Mouse (Mus musculus): ENCODE results near the gene Pxn. TPM values are rescaled to one million over a fixed set of nuclear protein-coding genes. Genes with fewer than 3 reads are reported as not detected.

Pxn gene
- total and polyA plus RNA-seq, 2 experiments from 2014 or later, result 19.9 to 66.6 TPM

DNA sequence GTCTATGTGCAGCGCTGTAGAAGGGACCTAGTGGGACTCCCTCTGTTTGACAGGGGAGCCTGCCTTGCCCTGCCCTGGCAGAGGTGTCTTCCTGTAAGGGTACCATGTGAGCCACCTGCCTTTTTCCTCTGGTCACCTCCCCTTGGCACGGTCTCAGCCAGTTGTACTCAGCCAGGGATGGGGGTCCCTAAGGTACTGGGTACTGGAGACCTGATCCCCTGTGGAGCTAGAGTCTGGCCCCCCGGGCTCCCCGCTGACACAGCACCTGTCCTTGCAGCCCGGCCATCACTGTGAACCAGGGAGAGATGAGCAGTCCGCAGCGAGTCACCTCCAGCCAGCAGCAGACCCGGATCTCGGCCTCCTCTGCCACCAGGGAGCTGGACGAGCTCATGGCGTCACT, 40.1 kb downstream of the Pxn start:
- H3K36me3 ChIP-seq (replicated peaks; ENCODE audit: control insufficient read depth, insufficient read depth, low read length), result peaks cover 63% of the 10 kb centered on the region
- H3K9me3 ChIP-seq (replicated peaks; ENCODE audit: control insufficient read depth, low read length), result no peaks in the 10 kb centered on the region
- DNase-seq (ENCODE audit: low spot score), result no peak
- peaks cover 21% of the 10 kb centered on the region for H3K4me1 ChIP-seq (ENCODE audit: control insufficient read depth, insufficient read depth)
- WGBS, result 74% methylated on average over 11 of the region's 11 CpGs
- TF ChIP-seq CTCF (IDR thresholded peaks at IDR 0.05; ENCODE audit: low read depth) (no peak), EP300 (IDR thresholded peaks at IDR 0.05; ENCODE audit: low read depth) (no peak)
- H3K4me3 ChIP-seq (ENCODE audit: low read depth, low read length), result no peak overlapping the region
- no peak overlapping the region for H3K4me2 ChIP-seq (ENCODE audit: low read depth, low read length)
- no peak overlapping the region for H3K9ac ChIP-seq (replicated peaks; ENCODE audit: low read depth, low read length)
- ATAC-seq (ENCODE audit: insufficient read depth, low read depth), result no peak
- H3K27me3 ChIP-seq (ENCODE audit: control insufficient read depth, insufficient read depth, low read length), result no peaks in the 10 kb centered on the region
- peak overlapping the region; percentile 12; the same call in 1 of the 2 replicates for H3K27ac ChIP-seq (ENCODE audit: low read depth)

- no peak for TF ChIP-seq EP300 (IDR thresholded peaks at IDR 0.05; ENCODE audit: low read depth)
- no peak for TF ChIP-seq CTCF (IDR thresholded peaks at IDR 0.05; ENCODE audit: low read depth)
- WGBS, result 67% methylated on average over 6 of the region's 6 CpGs
- Histone ChIP-seq H3K27ac (ENCODE audit: low read depth) (peak overlapping the region; percentile 12; the same call in 1 of the 2 replicates), H3K4me1 (ENCODE audit: control insufficient read depth, insufficient read depth) (peaks cover 21% of the 10 kb centered on the region), H3K9ac (replicated peaks; ENCODE audit: low read depth, low read length) (0 out of 2 replicates have a peak overlapping the region, but pooled peaks have one; percentile 2), H3K36me3 (replicated peaks; ENCODE audit: control insufficient read depth, insufficient read depth, low read length) (peaks cover 68% of the 10 kb centered on the region), H3K27me3 (ENCODE audit: control insufficient read depth, insufficient read depth, low read length) (no peaks in the 10 kb centered on the region), H3K4me3 (ENCODE audit: low read depth, low read length) (no peak overlapping the region), H3K4me2 (ENCODE audit: low read depth, low read length) (no peak overlapping the region), H3K9me3 (replicated peaks; ENCODE audit: control insufficient read depth, low read length) (no peaks in the 10 kb centered on the region)
- ATAC-seq (ENCODE audit: insufficient read depth, low read depth) (no peak), DNase-seq (ENCODE audit: low spot score) (no peak)
Measured at GRCm38 (mm10) chr5:115547014-115547413, 40.5 kb downstream of the Pxn start.

DNA sequence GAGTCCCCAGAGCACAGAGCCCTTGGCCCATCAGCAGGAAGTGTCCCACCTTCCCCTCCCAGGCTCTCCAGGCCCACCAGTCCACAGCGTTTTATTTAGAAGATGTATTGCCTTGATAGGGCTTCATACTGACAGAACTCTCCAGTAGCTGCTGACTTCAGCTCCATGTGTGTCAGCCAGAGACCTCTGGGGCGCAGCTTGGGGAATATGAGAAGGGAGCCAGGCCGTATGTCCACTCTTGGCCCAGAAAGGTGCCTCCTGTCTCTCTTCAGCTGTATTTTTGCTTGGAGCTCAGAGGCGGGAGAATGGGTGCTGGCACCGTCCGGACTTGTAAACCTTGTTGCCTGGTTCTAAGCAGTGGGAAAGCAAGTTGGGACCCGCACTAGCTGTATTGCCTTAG, 40.9 kb downstream of the Pxn start:
- DNase-seq (ENCODE audit: low spot score) (no peak), ATAC-seq (ENCODE audit: insufficient read depth, low read depth) (no peak)
- H3K4me2 ChIP-seq (ENCODE audit: low read depth, low read length), result no peak overlapping the region
- TF ChIP-seq CTCF (IDR thresholded peaks at IDR 0.05; ENCODE audit: low read depth) (no peak), EP300 (IDR thresholded peaks at IDR 0.05; ENCODE audit: low read depth) (no peak)
- H3K9ac ChIP-seq (replicated peaks; ENCODE audit: low read depth, low read length), result no peak overlapping the region
- H3K27me3 ChIP-seq (ENCODE audit: control insufficient read depth, insufficient read depth, low read length), result no peaks in the 10 kb centered on the region
- H3K4me1 ChIP-seq (ENCODE audit: control insufficient read depth, insufficient read depth), result peaks cover 21% of the 10 kb centered on the region
- H3K9me3 ChIP-seq (replicated peaks; ENCODE audit: control insufficient read depth, low read length), result no peaks in the 10 kb centered on the region
- H3K36me3 ChIP-seq (replicated peaks; ENCODE audit: control insufficient read depth, insufficient read depth, low read length), result peaks cover 72% of the 10 kb centered on the region
- H3K27ac ChIP-seq (ENCODE audit: low read depth), result peak overlapping the region; percentile 12; the same call in 1 of the 2 replicates
- no peak overlapping the region for H3K4me3 ChIP-seq (ENCODE audit: low read depth, low read length)
- whole genome bisulfite sequencing, result 78% methylated on average over 7 of the region's 7 CpGs

DNA sequence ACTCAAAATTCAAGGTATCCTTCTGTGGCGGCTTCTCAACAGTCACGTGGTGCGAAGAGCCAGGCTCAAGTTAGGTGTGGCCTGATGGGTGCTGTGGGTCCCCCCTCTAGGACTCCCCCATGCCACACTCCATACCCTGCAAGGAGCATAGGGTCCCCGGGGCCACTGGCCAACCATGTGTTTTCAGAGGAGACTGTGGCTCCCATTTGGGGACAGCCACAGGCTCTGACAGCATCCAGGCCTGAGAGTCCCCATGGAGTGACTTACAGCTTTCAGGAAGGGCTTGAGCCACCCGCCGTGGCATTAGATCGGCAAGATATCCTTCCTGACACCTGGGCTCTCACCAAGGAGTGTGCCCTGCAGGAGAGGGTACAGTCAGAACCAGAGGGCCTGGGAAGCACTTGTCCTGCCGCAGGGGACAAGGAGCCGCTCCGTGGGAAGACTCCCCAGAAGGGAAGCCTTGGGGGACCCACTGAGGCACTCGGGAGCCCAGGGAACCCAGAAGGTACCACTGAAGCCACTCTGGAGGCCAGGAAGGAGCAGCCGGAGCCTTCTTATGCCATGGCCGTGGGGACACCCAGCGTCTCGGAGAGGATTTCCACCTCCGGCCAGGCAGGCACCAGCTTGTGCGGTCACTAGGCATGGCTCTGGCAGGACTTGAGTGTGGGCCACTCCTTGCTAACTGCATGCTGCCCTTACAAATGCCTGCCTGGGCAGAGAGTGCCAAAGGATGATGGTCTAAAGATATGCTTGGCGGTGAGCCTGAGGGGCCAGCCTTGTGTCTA, 42.2 kb downstream of the Pxn start:
- no peak for DNase-seq (ENCODE audit: low spot score)
- WGBS, result 87% methylated on average over 18 of the region's 18 CpGs
- H3K36me3 ChIP-seq (replicated peaks; ENCODE audit: control insufficient read depth, insufficient read depth, low read length), result peaks cover 85% of the 10 kb centered on the region

DNA sequence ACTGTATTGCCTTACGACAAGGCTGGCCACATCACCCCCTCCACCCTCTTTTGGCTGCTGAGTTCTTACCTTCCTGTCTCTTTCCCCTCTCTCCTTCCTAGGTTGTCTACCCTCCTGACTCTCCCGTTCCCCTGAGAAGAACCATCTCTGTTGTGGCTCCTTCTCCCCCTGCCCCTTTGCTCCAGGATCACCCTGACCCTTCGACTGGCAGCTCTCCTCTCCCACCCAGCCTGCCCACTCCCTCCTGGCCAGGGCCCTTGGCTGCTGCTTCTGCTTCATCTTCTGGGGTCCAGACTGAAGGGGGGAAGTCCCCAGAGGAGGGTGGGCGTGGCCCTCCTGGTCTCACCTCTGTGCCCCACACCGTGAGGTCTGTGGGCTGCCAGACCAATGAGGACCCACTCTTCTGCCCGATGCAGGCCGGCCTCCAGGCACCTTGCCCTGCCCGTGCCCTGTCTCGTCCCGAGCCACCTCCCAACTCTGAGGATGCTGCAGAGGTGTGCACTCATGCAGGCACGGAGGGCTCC, 44.1 kb downstream of the Pxn start:
- 84% methylated on average over 11 of the region's 11 CpGs for WGBS
- DNase-seq (ENCODE audit: low spot score), result no peak
- peaks cover 92% of the 10 kb centered on the region for H3K36me3 ChIP-seq (replicated peaks; ENCODE audit: control insufficient read depth, insufficient read depth, low read length)

More for the DNA sequence above, 42.2 kb downstream of the Pxn start:
- no peak overlapping the region for H3K4me3 ChIP-seq (ENCODE audit: low read depth, low read length)
- no peaks in the 10 kb centered on the region for H3K27me3 ChIP-seq (ENCODE audit: control insufficient read depth, insufficient read depth, low read length)
- H3K27ac ChIP-seq (ENCODE audit: low read depth), result no peak overlapping the region
- no peaks in the 10 kb centered on the region for H3K9me3 ChIP-seq (replicated peaks; ENCODE audit: control insufficient read depth, low read length)
- TF ChIP-seq EP300 (IDR thresholded peaks at IDR 0.05; ENCODE audit: low read depth) (no peak), CTCF (IDR thresholded peaks at IDR 0.05; ENCODE audit: low read depth) (no peak)
- no peak for ATAC-seq (ENCODE audit: insufficient read depth, low read depth)
- H3K4me2 ChIP-seq (ENCODE audit: low read depth, low read length), result no peak overlapping the region
- H3K9ac ChIP-seq (replicated peaks; ENCODE audit: low read depth, low read length), result no peak overlapping the region
- H3K4me1 ChIP-seq (ENCODE audit: control insufficient read depth, insufficient read depth), result peaks cover 8% of the 10 kb centered on the region

More for the DNA sequence above, 44.1 kb downstream of the Pxn start:
- no peak for TF ChIP-seq EP300 (IDR thresholded peaks at IDR 0.05; ENCODE audit: low read depth)
- TF ChIP-seq CTCF (IDR thresholded peaks at IDR 0.05; ENCODE audit: low read depth), result no peak
- H3K27ac ChIP-seq (ENCODE audit: low read depth), result no peak overlapping the region
- no peaks in the 10 kb centered on the region for H3K4me1 ChIP-seq (ENCODE audit: control insufficient read depth, insufficient read depth)
- H3K9me3 ChIP-seq (replicated peaks; ENCODE audit: control insufficient read depth, low read length), result no peaks in the 10 kb centered on the region
- H3K9ac ChIP-seq (replicated peaks; ENCODE audit: low read depth, low read length), result no peak overlapping the region
- no peak overlapping the region for H3K4me2 ChIP-seq (ENCODE audit: low read depth, low read length)
- ATAC-seq (ENCODE audit: insufficient read depth, low read depth), result no peak
- no peaks in the 10 kb centered on the region for H3K27me3 ChIP-seq (ENCODE audit: control insufficient read depth, insufficient read depth, low read length)
- H3K4me3 ChIP-seq (ENCODE audit: low read depth, low read length), result no peak overlapping the region
